Mouse (Mus musculus) neural tube, embryonic 15.5 days (tissue): ENCODE measurements at regions not wholly inside any gene's neighbourhood (a gene's known extent, or its start where the extent isn't known, plus 50 kb on each side); places are given as distances from the start of the nearest gene placed in this dataset.

Source experiments
- ATAC-seq: fragments of 200-750 bp; cut with Nextera tagmentation; 2 replicates; pipeline ENCODE4 v1.8.0; 2017; ENCODE audit warnings: mild to moderate bottlenecking, moderate TSS enrichment, moderate library complexity; ENCODE audit not compliant: low FRiP score
- H3K27ac ChIP-seq: fragments of 300-500 bp; sonication (generic); replicated peaks from 2 replicates; pipeline ENCODE4 v1.5.1; 2015; ENCODE audit warnings: mild to moderate bottlenecking, inconsistent platforms
- H3K27me3 ChIP-seq: fragments of 300-500 bp; sonication (generic); replicated peaks from 2 replicates; pipeline ENCODE4 v1.6.1; 2015; ENCODE audit warnings: inconsistent platforms
- H3K36me3 ChIP-seq: fragments of 300-500 bp; sonication (generic); 2 replicates; pipeline ENCODE4 v1.6.1; 2015; ENCODE audit warnings: inconsistent platforms
- H3K4me1 ChIP-seq: fragments of 300-500 bp; sonication (generic); 2 replicates; pipeline ENCODE4 v1.6.1; 2015; ENCODE audit warnings: inconsistent platforms
- H3K4me2 ChIP-seq: fragments of 300-500 bp; sonication (generic); 2 replicates; pipeline ENCODE4 v1.6.1; 2015; ENCODE audit warnings: inconsistent platforms, mild to moderate bottlenecking, moderate library complexity
- H3K4me3 ChIP-seq: fragments of 300-500 bp; sonication (generic); replicated peaks from 2 replicates; pipeline ENCODE4 v1.5.1; 2015; ENCODE audit warnings: mild to moderate bottlenecking, inconsistent platforms
- H3K9ac ChIP-seq: fragments of 300-500 bp; sonication (generic); replicated peaks from 2 replicates; pipeline ENCODE4 v1.6.1; 2015; ENCODE audit warnings: mild to moderate bottlenecking, inconsistent platforms
- H3K9me3 ChIP-seq: fragments of 300-500 bp; sonication (generic); replicated peaks from 2 replicates; pipeline ENCODE4 v1.6.1; 2016; ENCODE audit warnings: inconsistent platforms
- WGBS: fragments of 180-500 bp; shearing (Covaris S2); methylation state at CpG from one replicate; pipeline ENCODE4 v1.1.7; 2015; ENCODE audit warnings: mixed read lengths; 5-methylcytosine and 5-hydroxymethylcytosine counted together

DNA sequence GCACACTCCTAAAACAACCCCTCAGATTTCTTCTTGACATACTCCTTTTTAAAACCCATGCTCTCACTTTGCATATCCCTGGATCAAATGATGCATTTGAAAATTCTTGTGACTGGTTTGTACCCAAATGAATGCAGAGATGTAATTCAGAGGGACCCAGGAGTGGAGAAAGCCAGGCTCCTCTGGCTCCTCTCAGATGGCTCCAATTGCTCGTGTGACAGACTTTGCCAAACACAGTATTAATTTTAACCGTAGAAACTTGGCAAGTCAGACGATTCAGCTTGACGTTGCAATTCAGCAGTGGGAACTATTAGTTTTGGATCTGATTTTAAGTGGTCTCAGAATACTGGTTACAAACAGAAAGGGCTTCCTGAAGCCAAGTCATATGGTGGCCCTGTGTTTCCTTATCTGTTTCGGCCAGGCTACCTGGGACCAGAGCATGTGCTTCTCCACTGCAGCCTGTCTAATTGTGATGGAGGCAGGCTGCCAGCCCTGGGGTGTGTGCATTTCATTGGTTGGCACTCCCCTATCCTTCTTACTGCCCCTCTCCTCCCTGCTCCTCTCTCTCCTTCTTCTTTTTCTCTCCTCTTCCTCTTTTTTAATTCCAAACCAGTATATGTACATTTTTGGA, 81.9 kb upstream of the Klf12 start:
- WGBS, result 62% methylated on average over 5 of the region's 5 CpGs
- Histone ChIP-seq H3K27me3 (no peaks in the 10 kb centered on the region), H3K4me3 (no peak overlapping the region), H3K27ac (no peak overlapping the region), H3K4me2 (no peak overlapping the region), H3K36me3 (no peaks in the 10 kb centered on the region), H3K9ac (no peak overlapping the region), H3K4me1 (no peaks in the 10 kb centered on the region), H3K9me3 (no peaks in the 10 kb centered on the region)
- ATAC-seq, result no peak; the same call in 1 of the 2 replicates

DNA sequence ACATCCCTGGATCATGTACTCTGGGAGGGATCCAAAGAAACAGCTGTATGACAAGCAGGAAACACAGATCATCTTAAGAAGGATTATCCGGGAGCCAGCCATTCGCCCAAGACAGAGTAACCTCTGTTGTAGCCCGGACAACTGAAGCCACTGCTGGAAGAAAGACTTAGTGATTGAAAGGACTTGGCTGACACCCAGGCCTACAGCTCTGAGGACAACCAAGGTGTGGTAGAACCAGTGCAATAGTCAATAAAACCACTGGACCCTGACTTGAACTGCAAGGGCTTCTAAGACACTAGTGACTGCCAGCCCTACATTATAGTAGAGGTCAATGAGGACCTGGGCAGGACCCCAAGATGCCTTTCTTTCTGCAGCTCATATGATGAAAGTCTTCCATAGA, 78.3 kb upstream of the Klf12 start:
- Histone ChIP-seq H3K36me3 (no peaks in the 10 kb centered on the region), H3K27ac (no peak overlapping the region), H3K9ac (no peak overlapping the region), H3K4me3 (no peak overlapping the region), H3K4me2 (no peak overlapping the region), H3K4me1 (no peaks in the 10 kb centered on the region), H3K9me3 (no peaks in the 10 kb centered on the region), H3K27me3 (no peaks in the 10 kb centered on the region)
- WGBS, result 80% methylated on average over 3 of the region's 3 CpGs
- ATAC-seq, result no peak

DNA sequence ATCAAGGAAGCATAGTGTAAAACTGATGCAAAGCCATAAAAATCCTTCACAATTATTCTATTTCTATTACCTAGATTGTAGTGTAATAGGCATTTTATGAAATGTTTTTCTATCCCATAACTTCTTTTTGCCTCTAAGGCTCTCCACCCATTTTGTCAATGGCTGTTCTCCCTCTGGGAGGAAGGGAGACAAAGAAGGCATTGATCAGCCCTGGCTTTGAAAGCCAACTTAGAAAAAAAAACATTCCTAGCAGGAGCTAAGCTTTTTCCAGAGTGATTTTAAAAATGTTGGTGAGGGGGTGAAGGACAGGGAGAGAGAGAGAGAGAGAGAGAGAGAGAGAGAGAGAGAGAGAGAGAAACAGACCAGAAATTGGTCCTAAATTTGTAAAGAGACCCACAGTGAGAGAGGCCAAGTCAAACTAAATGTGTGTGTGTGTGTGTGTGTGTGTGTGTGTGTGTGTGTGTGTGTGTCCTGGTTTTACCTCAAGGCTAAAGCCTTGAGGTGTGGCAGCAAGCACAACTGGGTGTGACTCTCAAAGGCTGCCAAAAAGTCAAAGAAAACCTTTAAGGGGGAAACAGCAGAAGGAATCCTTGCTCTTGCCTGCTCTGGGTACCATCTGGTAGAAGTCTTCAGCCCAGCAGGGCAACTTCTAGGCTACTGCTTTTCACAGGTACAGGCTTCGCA, 77.0 kb upstream of the Klf12 start:
- Histone ChIP-seq H3K9me3 (no peaks in the 10 kb centered on the region), H3K4me2 (no peak overlapping the region), H3K4me3 (no peak overlapping the region), H3K27me3 (no peaks in the 10 kb centered on the region), H3K27ac (no peak overlapping the region), H3K36me3 (no peaks in the 10 kb centered on the region), H3K4me1 (no peaks in the 10 kb centered on the region), H3K9ac (no peak overlapping the region)
- 100% methylated on average over 1 of the region's 1 CpGs for WGBS
- no peak for ATAC-seq

DNA sequence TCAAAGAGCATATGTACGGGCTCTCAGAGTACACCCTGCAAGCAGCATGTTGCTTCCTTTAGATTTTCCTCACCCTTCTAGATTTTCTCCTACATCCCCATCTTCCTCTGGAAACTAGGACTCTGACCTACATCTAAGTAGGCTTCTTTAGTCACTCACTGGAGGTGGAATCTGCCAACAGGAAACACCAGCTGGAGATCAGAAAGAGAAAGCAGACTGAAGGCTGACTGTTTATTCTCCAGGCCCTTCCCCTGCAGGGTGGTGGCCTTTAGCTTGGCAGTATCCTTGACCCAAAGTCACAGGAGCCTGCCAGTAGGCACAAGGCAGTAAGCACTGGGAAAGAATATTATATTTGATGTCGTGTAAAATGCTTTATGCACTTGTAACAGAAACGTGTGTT, 75.4 kb upstream of the Klf12 start:
- 78% methylated on average over 3 of the region's 3 CpGs for WGBS
- Histone ChIP-seq H3K9me3 (no peaks in the 10 kb centered on the region), H3K4me1 (no peaks in the 10 kb centered on the region), H3K4me2 (no peak overlapping the region), H3K36me3 (no peaks in the 10 kb centered on the region), H3K9ac (no peak overlapping the region), H3K27ac (no peak overlapping the region), H3K4me3 (no peak overlapping the region), H3K27me3 (no peaks in the 10 kb centered on the region)
- ATAC-seq, result no peak

DNA sequence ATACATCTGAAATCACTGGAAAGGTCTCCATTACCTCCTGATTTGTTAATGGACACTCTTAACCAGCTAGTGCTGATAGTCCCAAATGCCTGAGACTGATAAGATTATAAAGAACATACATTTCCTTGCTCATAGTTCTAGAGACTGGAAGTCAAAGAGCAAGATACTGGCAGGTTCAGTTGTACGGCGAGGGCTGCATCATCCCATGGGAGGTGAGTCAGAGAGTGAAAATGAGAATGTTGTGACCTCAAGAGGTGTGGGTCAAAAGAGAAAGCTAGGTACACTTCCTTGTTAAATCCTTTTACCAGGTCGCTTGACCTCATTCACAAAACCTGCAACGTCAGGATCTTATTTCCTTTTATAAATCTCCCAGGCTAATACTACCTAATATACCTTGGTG, 72.7 kb upstream of the Klf12 start:
- H3K9me3 ChIP-seq, result no peaks in the 10 kb centered on the region
- no peaks in the 10 kb centered on the region for H3K27me3 ChIP-seq
- no peaks in the 10 kb centered on the region for H3K36me3 ChIP-seq
- no peak overlapping the region for H3K27ac ChIP-seq
- ATAC-seq, result no peak
- no peak overlapping the region for H3K9ac ChIP-seq
- 81% methylated on average over 4 of the region's 4 CpGs for WGBS
- no peak overlapping the region for H3K4me2 ChIP-seq
- peaks cover 8% of the 10 kb centered on the region for H3K4me1 ChIP-seq
- H3K4me3 ChIP-seq, result no peak overlapping the region

DNA sequence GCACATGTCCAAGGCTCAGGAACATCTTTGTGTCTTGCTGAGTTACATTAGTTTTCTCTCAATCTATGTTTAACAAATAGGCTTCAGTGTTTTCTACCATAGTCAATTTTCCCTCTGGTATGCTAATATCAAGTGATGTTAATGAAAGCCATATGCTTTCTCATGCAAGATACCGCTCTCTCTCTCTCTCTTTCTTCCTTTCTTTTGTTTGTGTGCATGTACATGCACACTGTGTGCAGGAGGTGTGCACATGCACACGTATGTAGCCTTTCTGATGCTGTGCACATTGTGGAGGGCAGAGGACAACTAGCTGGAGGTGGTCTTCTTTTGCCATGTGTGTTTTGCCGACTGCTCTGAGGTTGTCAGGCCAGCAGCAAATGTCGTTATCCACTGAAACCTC, 69.0 kb upstream of the Klf12 start:
- Histone ChIP-seq H3K9me3 (no peaks in the 10 kb centered on the region), H3K4me3 (no peak overlapping the region), H3K9ac (no peak overlapping the region), H3K36me3 (no peaks in the 10 kb centered on the region), H3K27ac (no peak overlapping the region), H3K4me2 (no peak overlapping the region), H3K27me3 (no peaks in the 10 kb centered on the region), H3K4me1 (peaks cover 8% of the 10 kb centered on the region)
- WGBS, result 64% methylated on average over 4 of the region's 4 CpGs
- no peak for ATAC-seq

DNA sequence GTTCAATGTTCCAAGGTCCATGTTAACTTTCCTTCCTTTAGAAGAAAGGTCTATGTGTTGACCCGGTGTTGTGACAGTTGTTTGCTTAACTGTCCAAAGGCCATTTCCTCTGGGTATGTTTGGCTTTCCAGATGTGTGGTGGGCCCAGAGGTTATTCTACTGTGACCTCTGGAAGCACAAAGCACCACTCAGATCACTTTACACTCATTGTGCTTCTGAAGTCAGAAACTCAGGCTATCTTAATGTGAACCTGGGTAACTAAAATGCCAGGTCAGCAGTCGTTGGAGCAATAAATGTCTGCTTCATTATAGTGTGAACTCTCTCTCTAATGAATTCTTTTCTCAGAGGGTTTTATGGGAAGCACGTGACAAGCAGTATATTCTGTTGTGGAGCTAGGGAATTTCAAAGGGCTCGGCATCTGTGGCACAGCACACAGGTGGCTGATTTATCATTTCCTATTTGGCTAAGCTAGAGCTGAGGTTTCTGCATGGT, 68.5 kb upstream of the Klf12 start:
- no peak overlapping the region for H3K27ac ChIP-seq
- H3K9ac ChIP-seq, result no peak overlapping the region
- H3K27me3 ChIP-seq, result no peaks in the 10 kb centered on the region
- no peak for ATAC-seq
- H3K4me3 ChIP-seq, result no peak overlapping the region
- H3K9me3 ChIP-seq, result no peaks in the 10 kb centered on the region
- peaks cover 8% of the 10 kb centered on the region for H3K4me1 ChIP-seq
- 9% methylated on average over 4 of the region's 4 CpGs for WGBS
- H3K36me3 ChIP-seq, result no peaks in the 10 kb centered on the region
- H3K4me2 ChIP-seq, result no peak overlapping the region

DNA sequence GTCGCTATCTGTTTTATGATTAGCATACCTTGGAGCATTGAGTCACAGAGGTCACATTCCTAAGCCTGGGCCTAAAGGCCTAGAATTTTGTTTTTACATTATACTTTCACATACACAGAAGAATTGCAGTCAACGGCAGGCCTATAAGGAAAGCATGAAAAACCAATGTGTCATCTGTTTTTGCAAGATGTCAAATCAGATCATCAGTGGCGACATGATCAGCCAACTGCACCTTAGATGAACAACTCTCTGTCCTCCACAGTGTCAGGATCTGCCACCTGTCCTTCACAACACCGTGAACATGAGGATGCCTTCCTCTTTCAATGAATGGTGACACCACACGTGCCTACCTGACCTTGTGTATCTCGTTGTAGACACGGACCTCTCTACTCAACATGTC, 66.5 kb upstream of the Klf12 start:
- Histone ChIP-seq H3K4me2 (no peak overlapping the region), H3K27me3 (no peaks in the 10 kb centered on the region), H3K4me1 (peaks cover 8% of the 10 kb centered on the region), H3K36me3 (no peaks in the 10 kb centered on the region), H3K9ac (no peak overlapping the region), H3K27ac (no peak overlapping the region), H3K4me3 (no peak overlapping the region), H3K9me3 (no peaks in the 10 kb centered on the region)
- WGBS, result 95% methylated on average over 7 of the region's 7 CpGs
- ATAC-seq, result no peak

DNA sequence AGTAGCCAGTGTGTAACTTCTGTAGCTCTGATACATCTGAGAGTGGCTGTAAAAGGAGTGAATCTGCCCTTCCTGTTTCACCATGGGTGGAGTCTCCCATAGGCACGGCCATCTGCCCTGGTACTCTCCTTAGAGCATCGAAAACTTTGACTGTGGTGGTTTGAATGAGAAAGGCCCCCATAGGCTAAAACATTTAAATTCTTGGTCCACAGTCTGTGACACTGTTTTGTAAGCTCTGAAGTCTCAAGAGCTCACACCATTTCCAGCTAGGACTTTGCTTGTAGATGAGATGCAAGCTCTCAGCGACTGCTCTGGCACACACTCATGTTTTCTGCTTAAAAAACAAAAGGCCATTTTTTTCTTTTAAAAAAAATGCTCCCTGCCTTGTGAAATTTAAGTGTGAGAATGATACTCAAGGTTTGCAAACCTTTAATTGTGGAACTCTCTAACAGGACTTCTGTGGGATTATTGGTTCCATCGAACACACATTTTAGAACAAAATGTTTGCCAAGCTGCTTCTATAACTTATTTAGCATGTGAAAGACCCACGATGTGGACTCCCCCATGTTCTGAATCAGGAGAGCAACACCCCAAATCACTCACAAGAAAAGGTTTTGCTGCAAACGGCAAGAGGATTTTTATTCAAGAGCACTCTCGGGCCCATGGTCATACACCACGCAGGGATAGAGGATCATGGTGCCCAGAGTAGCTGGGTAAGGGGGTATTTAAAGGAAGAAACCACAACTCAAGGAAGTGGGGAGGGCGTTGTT, 65.7 kb upstream of the Klf12 start:
- Histone ChIP-seq H3K9ac (no peak overlapping the region), H3K4me2 (no peak overlapping the region), H3K27ac (no peak overlapping the region), H3K4me1 (peaks cover 8% of the 10 kb centered on the region), H3K27me3 (no peaks in the 10 kb centered on the region), H3K36me3 (no peaks in the 10 kb centered on the region), H3K9me3 (no peaks in the 10 kb centered on the region), H3K4me3 (no peak overlapping the region)
- WGBS, result 89% methylated on average over 9 of the region's 9 CpGs
- no peak for ATAC-seq

DNA sequence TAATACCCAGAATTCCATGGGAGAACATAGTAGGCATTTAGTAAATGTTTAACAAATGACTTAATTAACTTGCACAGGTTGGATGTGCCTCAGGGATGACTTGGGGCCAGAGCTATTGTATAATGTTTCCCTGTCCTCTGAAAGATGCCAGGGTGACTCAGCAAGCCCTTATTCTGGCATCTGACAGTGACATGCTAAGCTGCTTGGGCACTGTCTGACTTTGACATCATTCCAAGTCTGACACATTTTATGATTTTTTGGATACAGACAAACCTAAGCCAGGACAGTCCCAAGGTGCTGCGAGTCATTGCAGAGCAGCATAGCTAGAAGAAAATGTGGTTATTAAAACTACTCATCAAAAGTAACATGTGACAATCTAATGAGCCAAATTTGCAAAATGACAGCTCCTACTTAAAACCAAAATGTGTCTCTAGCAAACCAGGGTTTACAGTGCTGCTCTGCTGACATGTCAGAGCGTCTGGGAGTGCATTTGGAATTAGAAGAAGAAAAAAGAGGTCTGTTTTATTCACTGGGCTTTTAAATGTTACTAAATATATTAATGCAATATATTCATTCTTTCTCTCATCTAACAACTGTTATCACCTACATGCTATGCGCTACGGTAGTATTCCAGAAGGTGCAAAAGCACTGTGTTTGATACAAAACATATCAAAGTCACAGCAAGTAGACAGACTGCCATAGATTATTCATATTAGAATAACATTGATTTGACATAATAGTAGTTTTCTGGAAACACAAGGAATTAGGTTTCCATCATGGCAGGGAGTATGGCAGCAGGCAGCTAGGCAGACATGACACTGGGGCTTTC, 64.1 kb upstream of the Klf12 start:
- no peak overlapping the region for H3K27ac ChIP-seq
- WGBS, result 85% methylated on average over 4 of the region's 4 CpGs
- peaks cover 8% of the 10 kb centered on the region for H3K4me1 ChIP-seq
- H3K4me3 ChIP-seq, result no peak overlapping the region
- H3K4me2 ChIP-seq, result no peak overlapping the region
- ATAC-seq, result no peak
- H3K36me3 ChIP-seq, result no peaks in the 10 kb centered on the region
- no peak overlapping the region for H3K9ac ChIP-seq
- H3K27me3 ChIP-seq, result no peaks in the 10 kb centered on the region
- no peaks in the 10 kb centered on the region for H3K9me3 ChIP-seq

DNA sequence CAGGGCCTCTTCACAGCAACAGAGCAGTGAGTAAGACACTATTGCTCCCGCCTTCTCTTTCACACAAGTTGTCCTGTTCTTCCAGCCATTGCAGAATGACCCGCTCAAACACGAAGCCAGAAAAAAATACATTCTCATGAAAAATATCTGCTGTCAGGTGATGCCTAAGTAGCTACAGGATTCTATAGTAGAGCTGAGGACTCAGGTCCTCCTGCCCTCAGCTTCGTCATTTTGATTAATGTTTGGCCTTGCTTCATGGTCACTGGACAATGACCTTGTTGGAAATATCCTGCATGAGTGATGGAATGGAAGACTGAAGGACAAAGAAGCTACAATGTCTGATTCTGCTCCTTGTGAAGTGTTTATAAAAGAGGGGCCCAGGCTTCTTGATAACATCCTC, 52.4 kb upstream of the Klf12 start:
- no peaks in the 10 kb centered on the region for H3K36me3 ChIP-seq
- H3K4me1 ChIP-seq, result no peaks in the 10 kb centered on the region
- H3K9me3 ChIP-seq, result no peaks in the 10 kb centered on the region
- H3K4me3 ChIP-seq, result no peak overlapping the region
- H3K27me3 ChIP-seq, result no peaks in the 10 kb centered on the region
- no peak overlapping the region for H3K4me2 ChIP-seq
- no peak for ATAC-seq
- 87% methylated on average over 4 of the region's 4 CpGs for WGBS
- H3K27ac ChIP-seq, result no peak overlapping the region
- H3K9ac ChIP-seq, result no peak overlapping the region
